Mouse (Mus musculus) adrenal gland (tissue): ENCODE measurements around the gene Sftpa1.

ENCODE experiments used
- intact Hi-C: fragments of 180-260 bp; cut with DNase I; formaldehyde crosslinking; loops from one replicate; pipeline ENCODE4 v1.15.1; 2025
- long read RNA-seq, 2 experiments: library from polyadenylated mRNA; unstranded; transcript quantifications; one replicate each; pipeline ENCODE4 v2.0.0; 2020; ENCODE audit warnings: borderline replicate concordance in 1 of 2; ENCODE audit not compliant: insufficient replicate concordance in 1 of 2

Gene Sftpa1
- long read RNA-seq, experiment 1 = 0 reads
- long read RNA-seq, experiment 2 = 0 reads

DNA sequence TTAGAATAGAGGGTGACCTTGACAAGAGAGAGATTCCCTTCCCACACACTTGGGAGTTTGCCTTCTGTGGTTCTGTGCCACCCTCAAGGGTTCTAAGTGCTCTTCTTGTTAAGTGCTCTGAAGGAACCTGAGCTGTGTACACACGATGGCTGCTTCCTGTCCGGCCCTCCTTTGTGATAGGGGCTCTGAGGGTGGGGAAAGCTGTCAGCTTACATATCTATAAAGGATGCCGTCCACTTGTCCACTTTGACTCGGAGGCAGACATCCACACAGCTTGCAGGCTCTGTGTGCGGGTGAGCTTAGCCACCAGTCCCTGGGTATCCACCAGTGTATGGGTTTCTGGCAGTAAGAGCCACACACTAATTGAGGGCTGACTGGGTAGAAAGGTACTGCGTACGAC is at the start of gene Sftpa1:
Sftpa1 (plus strand) TSS at position 243 of the 400 bp plus-strand sequence.
- intact Hi-C loops = no loop called here

DNA sequence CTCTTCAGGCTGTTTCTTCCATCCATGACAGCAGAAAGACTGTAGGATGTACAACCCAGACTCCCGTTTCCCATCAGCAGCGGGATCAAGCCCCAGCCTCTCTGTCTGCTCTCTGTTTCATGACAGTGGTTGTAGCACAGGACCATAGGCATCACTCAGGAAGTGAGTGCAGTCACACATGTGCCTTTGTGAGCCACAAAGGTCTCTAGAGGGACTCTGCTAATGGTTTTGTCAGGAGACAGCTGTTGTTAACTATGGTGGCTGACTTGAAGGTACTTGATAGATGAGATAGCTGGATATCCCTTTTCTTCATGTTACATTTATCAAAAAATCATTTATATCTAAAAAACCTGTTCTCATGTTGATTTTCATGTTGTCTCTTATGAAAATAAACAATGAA is 49.2 kb upstream of the Sftpa1 start:
- intact Hi-C loops = no loop called here

DNA sequence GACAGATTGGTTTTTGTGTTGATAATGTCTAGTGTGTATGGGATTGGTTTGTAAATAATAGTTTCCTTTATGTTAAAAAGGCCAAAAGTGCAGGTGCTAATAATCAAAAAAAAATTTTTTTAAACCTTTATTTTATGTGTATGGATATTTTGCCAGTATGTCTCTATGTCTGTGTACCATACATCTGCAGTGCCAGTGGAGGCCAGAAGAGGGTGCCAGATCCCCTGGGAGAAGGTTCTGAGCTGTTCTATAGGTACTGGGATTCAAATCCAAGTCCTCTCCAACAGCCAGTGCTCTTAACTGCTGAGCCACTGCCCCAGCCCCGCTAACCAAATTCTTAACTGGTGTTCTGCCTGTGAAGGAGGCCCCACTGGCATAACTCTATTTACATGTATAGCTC is 44.1 kb upstream of the Sftpa1 start:
- intact Hi-C loops = no loop called here

DNA sequence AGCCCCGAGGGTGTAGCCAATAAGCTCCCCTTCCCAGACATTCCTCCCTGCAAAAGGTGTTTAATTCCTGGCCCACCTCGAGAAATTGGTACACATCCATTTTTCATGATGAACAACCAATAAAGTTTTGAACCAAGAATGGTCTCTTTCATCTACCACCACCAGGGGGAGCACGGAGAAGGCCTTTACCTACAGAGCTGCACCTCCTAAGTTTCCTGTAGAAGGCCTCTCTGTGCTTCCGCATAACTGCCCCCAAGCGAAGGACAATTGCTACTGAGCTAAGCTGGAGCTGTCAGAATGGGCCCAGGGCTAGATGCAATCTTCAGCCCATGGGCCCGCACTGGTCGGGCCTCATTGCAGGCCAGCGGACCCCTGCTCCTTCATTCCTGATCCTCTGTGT is 40.8 kb upstream of the Sftpa1 start:
- intact Hi-C loops = no loop called here

DNA sequence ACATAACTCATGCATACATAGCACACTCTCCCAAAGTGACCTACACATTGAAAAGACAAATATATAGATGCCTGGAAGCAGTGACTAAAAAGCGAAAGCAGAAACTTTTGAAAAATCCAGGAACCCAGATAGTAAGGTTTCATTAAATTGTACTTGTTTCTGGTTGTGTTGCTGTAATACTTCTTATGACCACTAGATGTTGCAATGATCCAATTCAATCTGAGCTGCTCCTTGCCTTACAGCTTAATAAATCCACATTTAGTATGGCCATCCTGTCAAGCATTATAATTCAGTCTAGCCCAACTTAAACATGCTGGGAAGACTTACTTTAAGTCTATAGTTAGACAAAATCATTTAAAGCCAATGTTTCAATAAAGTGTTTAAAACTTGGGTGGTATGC is 37.5 kb upstream of the Sftpa1 start:
- intact Hi-C loops = loop anchor here (1.0 kb wide), 1 partner anchor 68 kb away; no protein-coding TSS in a partner anchor

DNA sequence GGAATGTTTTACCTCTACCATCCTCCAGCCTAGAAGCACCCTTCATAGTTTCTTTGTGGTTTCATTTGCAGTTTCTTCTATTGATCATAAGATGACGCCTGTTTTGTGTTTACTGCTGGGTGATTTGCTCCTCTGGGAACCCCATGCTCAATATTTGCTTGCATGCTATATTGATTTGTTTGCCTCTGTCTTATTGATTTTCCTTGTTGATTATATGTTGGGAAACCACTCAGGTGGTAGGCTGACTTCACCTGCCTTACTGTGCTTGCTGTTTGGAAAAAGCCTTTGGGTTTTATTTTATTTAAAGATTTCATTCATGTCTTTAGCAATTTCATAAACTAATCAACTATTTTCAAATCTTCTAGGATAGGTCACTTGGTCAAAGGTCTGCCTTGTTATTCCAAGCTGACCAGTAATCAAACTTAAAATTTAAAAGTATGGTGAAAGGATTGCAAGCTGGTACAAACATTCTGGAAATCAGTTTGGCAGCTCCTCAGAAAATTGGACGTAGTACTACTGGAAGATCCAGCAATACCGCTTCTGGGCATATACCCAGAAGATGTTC is 35.2 kb upstream of the Sftpa1 start:
- intact Hi-C loops = no loop called here

DNA sequence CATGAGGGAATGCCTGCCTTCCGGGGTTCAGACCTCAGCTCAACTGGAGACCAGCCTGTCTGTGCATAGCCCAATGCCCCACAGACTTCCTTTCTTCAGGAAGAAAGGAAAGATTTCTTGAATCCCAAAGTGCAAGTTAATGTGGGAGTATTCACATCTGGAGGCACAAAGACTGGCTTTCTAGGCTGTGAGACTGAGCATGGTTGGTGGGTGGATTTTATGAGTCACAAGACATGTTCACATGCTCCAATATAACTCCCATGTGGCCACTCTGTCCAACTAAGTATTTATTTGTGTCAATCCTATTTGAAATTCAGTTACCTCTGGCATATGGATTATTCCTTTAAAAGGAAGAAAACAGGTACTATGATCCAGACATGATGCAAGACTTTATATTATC is 32.9 kb upstream of the Sftpa1 start:
- intact Hi-C loops = no loop called here

DNA sequence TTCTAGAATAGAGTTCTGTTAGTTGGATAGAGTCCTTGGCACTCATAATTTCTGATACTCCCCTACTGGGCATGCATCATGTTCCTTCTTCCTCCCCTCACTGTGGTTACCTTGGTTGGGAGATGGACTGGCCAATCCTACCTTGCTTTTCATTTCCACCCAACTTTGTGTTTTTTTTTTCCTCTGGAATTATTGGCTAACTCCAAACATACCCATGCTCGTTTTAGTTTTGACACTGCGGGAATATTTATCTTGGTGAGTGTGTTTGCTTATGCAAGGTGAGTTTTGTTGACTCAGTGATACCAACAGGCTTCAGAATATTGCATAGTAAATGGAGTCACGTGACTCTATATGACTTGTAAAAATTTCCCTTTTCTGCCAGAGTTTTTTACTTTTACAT is 30.9 kb upstream of the Sftpa1 start:
- intact Hi-C loops = no loop called here

DNA sequence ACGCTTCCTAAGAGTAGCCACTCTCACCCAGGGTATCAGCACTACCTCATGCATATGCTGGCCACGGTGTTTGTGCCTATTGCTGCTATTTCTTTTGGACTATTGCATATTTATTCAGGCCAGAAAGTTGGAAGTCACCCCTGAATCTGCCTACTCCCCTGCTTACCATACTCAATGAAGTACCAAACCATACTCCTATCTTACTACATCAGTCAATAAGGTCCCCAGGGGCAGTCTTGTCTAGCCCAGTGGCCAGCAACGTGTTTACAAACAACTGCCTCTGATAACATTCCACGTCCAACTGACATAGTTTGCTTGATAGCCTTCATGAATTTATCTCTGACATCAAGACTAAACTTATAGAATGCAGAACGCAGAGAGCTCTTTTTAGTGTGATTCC is 30.3 kb upstream of the Sftpa1 start:
- intact Hi-C loops = no loop called here

DNA sequence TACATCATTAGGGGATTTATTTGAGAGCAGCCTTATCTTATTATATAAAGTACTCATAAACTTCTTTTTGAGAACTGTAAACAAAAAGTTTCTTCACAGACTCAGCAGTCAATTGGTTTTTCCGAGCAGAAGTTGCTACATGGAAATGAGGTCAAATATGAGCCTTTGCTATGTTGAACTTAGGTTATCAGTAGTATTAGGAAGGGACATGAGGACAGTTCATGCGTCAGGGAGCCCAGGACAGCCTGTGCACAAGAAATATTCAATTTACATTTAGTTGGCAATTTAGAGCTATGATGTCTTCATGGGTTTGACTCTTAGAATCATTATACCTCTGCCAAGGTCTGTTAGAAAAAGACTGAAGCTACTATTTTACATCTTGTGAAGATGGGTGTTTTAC is 29.3 kb upstream of the Sftpa1 start:
- intact Hi-C loops = no loop called here

DNA sequence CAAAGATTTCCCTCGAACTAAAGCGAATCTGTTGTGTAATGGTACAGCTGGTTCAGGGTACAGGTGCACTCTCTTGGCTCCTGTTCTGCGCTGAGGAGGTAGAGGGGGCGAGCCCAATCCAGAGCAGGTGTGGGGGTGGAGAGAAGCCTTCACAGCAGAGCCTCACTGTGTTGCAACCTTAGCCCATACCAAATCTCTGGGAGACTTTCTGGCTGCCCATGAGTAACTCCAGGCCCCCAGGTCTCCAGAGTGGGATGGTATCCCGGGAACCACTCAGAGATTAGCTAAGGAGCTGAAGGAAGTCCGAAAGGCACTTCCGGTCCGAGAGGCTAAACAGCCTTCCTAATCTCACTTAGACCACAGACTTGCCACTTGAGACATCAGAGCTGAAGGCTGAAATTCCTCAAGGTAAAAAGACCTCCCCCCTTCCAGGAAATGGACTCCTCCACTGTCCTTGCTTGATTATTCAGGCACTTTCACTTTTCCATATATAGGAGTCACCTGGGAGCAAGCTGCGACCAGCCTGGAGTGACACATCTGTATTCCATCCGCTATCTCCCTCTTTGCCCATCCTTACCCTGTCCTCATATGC is 26.6 kb upstream of the Sftpa1 start, which contains the start of gene Mat1a:
Mat1a (plus strand) TSS at position 183 of the 592 bp plus-strand sequence.
- intact Hi-C loops = no loop called here

DNA sequence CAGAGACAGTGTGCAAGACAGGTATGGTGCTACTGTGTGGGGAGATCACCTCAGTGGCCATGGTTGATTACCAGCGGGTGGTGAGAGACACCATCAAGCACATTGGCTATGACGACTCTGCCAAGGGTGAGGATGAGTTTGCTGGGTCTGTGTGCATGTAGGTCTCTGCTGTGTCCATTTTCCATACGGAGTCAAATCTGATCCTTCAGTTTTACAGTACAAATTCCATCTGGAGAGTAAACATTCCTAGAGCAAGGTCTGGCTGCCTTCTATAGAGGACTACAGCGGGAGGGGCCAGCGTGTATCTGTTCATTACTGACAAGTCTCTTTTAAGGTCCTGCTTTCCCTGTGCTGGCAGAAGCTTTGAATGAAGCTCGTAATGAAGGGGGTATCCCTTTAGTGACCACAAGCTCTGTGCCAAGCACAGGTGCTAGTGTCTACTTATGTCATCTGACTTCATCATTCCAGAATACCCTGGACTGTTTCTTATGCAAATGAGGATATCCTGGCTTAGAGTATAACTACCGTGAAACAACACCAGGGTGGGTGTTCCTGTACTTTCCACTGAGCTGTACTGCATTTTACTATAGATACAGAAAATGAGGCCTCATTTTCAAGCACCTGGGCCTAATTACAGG is 20.4 kb upstream of the Sftpa1 start:
- intact Hi-C loops = no loop called here

DNA sequence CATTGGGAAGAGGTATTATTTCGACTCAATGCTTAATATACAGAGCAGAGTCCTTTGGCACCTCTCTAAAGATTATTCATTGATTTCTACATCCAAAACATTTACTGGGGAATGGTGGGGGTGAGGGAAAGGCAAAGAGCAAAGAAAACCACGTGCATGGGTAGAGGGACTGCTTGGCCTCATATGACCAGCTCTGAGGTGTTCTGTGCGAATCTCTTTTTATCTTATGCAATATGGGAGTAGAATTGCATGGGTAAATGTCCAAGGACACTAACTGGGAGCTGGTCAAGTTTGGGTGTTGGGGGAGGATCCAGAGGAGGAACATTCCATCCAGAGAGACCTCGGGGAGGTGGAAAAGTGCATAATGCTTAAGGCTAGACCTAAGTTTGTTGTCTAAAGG is 18.6 kb upstream of the Sftpa1 start:
- intact Hi-C loops = no loop called here

DNA sequence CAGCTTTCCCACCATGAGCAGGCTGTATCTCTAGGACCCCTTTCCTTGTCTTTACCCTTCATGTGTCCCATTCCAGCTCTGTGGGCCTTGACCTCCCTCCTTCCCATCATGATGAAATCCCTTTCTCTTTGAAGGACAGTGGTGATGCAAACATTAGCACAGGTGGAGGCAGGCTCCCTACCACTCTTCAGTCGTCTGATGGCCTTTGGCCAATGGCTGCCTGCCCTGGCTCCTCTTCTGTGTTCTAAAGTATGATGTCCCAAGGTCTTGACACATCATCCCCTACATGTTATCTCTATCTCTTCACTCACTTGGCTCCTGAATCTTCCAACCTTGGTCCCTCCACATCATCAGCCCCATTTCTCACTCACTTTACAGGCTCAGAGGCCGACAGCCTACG is 15.3 kb upstream of the Sftpa1 start:
- intact Hi-C loops = no loop called here

DNA sequence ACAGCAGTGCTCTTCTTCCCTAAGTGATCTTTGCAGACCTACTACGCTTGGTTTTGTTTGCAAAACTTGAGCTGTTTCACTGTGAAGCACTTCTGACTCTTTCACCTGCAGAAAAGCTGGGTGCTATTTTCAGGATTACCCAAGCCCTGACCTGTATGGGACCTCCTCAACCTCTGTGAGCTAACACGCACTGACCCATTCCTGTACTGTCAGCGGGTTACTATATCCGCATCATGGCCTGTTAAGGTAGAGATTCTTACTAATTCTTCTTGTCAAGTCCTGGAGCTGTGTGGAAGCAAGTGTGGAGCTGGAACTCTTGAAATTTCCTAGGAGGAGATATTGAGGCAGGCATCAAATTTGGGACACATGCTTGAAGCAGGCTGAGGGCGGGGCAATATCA is 6.9 kb upstream of the Sftpa1 start:
- intact Hi-C loops = loop anchor here (5.0 kb wide), 1 partner anchor 38 kb away; no protein-coding TSS in a partner anchor

DNA sequence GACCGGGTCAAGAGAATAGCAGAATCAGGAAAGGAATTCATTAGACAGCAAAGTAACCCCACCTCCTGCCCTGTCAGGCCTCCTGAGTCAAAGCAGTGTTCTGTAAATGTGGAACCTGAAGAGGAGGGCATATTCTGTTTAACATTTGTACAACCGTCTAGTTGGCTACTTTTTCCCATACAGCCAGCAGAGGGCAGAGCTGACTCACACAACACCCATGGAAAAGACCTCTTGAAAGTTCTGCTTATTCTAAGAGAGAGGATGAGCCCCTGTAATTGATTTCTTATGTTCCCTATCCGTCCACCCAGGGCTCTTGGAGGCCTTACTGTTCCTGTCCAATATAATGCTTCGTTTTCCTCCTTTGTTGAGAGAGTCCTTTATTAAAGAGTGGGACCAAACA is 3.6 kb upstream of the Sftpa1 start:
- intact Hi-C loops = loop anchor here (5.0 kb wide), 1 partner anchor 34 kb away; no protein-coding TSS in a partner anchor

DNA sequence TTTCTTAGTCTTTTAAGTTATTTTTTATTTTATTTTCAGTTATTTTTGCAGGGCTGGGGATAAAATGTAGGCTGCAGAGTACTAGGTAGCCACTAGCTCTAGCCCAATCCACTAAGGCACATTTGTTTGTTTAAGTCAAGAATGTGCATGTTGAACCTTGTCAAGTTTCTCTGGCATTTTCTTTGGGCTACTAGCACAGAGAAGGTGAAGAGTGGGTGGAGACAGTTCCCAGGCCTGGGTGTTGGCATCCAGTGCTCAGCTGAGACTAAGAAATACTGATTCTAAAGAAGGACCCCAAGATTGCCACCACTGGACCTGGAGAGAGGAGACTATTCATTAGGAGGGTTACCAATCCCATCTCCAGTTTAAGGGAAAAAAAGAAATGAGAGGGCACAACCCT is 5.4 kb downstream of the Sftpa1 start:
- intact Hi-C loops = no loop called here

DNA sequence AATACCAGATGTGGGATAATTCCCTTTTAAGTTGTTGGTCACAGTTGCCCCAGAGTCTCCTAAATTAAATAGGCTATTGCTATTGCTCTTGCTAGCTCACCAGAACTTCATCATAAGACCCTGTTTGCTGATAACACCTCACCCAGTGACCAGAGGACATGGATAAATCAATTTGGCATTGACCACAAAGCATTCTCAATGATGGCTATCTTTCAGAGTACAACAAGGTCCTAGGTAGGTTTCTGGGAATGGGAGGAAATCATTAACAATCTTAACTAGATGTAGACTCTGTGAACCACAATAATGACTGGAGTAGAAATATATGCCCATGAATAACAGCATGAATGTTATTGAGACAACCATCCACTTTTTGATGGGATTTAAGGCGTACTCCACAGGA is 9.1 kb downstream of the Sftpa1 start:
- intact Hi-C loops = no loop called here

DNA sequence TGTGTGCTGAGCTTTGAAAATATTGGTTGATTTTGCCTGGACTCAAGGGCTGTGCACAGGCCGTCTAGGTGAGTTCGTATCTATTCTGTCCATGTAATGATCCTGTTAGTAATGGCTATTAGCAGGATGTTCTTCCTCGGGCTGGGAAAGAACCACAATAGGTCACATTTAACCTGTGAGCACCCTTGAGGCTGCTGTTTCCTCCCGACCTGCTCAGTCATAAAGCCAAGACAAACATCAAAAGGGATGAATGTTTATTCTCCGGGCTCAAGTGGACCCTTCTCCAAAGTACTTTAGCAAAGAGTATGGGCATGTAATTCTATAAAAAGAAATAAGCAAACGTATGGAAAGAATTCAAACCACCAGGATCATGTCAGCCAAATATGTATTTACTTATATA is 14.5 kb downstream of the Sftpa1 start:
- intact Hi-C loops = no loop called here

DNA sequence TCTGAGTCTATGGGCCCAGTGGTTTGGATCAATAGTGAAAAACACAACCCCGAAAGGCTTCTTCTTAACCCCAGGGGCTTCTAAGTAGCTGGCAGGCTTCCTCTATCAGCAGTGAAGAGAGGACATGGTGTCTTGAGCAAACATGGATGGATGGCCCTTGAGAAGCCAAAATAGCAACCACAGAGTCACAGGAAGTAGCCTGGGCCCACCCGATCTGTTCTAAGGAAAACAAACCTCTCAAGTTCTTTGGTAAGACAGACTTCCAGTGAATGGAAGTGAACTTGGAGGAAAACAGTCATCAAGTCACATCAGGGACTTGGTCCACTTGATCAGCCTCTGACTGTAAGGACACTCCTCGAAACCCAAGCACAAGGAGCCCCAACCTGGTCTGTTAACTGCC is 15.3 kb downstream of the Sftpa1 start:
- intact Hi-C loops = no loop called here

DNA sequence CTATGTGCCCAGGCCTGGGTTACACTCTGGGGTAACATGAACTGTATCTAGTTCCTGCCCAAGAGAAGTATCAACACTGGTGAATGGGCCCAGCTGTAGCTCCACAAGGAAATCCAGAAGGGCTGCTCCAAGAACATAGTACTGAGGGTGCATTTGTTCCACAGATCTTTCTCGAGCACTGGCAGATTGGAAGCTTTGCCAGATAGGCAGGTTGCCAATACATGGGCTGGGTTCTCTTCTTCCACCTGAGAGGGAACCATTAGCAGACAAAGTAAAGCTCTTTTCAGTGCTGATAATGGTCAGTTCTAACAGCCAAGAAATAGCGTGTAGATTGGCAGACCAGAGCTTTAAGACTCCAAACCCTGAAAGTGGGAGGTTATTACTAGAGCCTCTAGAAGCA is 15.8 kb downstream of the Sftpa1 start:
- intact Hi-C loops = no loop called here

DNA sequence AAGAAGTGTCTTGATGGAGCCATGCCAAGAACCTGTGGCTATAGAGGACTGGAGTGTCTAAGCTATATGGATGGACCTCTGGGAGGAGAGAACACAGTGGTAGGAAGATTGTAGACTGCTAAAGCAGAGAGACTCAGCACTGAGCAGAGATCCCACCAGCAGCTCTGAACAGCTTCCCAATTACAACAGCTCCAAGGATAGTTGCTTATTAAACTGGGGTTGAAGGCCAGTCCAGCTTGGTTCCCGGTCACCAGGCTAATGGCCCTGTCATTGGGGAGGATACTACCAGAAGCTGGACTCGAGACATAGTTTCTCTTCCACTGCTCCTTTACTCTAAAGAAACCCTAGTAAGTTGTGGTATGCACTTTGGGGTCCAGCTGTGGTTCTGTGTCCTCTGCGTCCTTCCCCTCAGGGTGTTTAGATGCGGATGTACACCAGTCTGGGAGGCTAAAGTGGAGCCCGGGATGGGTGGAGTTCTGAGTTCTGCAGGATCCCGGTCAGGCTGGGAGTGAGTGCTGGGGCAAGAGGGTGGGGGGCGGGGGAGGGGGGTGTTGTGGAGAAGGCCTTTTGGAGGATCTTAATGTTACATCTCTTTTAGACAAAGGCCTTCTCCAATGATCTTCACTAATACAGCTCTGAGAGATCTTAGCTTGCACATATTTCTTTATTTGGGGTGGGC is 19.8 kb downstream of the Sftpa1 start, which contains the start of gene Mbl1:
Mbl1 (plus strand) TSS at position 239 of the 679 bp plus-strand sequence.
- intact Hi-C loops = no loop called here
